Mouse (Mus musculus): ENCODE measurements around the gene Raver2. TPM values are rescaled to one million over a fixed set of nuclear protein-coding genes. Genes with fewer than 3 reads are reported as not detected.

The Raver2 gene
- polyA plus RNA-seq, 1 experiment, result not detected

DNA sequence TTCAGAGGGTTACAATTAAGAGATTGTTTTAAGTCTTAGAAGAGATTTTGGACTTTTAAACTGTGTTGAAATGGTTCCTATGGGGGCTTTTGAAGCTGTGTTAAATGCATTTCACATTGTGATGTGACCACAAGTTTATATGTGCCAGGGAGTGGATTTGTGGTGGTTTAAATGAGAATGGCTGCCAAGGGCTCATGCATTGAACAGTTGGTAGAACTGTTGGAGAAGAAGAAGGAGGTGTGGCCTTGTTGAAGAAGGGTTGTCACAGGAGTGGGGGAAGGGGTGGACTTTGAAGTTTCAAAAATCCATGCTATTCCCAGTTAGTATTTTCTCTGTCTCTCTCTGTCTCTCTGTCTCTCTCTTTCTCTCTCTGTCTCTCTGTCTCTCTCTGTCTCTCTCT, 24.6 kb upstream of the Raver2 start:
- no peak overlapping the region for H3K27ac ChIP-seq (ENCODE audit: insufficient read depth, low read depth, low read length)
- TF ChIP-seq POLR2A (IDR thresholded peaks at IDR 0.05; ENCODE audit: insufficient read depth, low read depth, low read length) (no peak), CTCF (IDR thresholded peaks at IDR 0.05; ENCODE audit: insufficient read depth, low read depth, low read length) (no peak)
- no peaks in the 10 kb centered on the region for H3K4me1 ChIP-seq (ENCODE audit: control insufficient read depth, insufficient read depth, low read length)
- H3K4me3 ChIP-seq (ENCODE audit: insufficient read depth, low read depth, low read length), result no peak overlapping the region

DNA sequence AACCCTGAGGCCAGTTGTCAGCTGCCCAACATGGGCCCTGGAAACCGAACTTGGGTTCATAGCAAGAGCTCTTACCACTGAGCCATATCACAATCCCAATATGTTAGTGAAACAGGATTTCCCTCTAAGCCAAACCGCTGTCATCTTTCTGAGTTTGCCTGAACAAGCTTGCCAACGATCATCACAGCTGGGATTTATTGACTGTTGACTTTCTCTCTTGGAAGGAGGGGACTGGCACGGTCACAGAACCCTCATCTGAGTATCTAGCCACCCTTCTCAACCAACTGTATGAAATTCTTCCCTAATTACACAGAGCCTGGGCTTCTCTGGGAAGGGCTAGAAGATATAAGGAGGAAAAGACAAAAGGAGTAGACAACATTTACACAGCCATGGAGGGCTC, 22.2 kb upstream of the Raver2 start:
- Histone ChIP-seq H3K27ac (ENCODE audit: insufficient read depth, low read depth, low read length) (no peak overlapping the region), H3K4me3 (ENCODE audit: insufficient read depth, low read depth, low read length) (no peak overlapping the region), H3K4me1 (ENCODE audit: control insufficient read depth, insufficient read depth, low read length) (no peaks in the 10 kb centered on the region)
- TF ChIP-seq CTCF (IDR thresholded peaks at IDR 0.05; ENCODE audit: insufficient read depth, low read depth, low read length) (no peak), POLR2A (IDR thresholded peaks at IDR 0.05; ENCODE audit: insufficient read depth, low read depth, low read length) (no peak)
- 82% methylated on average over 4 of the region's 4 CpGs for WGBS

DNA sequence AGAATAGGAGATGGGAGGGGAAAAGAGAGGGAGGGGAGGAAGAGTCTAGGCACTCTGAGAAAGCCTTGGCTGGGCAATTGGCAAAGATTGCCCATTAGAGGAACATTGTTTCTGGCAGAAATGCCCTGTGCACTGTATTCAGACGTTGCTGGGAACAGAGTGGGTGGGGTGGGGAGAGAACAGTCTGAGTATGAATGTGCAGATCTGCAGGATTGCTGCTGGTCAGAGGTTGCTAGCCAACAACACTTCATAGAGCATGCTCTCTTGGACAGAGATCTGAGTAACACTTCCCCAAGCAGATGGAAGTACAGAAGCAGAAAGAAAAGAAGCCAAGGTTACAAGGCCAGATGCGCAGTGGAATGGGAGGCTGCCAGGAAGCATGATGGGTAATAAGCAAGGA, 6.6 kb upstream of the Raver2 start:
- WGBS, result 37% methylated on average over 2 of the region's 2 CpGs
- Histone ChIP-seq H3K4me1 (ENCODE audit: control insufficient read depth, insufficient read depth, low read length) (peaks cover 3% of the 10 kb centered on the region), H3K4me3 (ENCODE audit: insufficient read depth, low read depth, low read length) (no peak overlapping the region), H3K27ac (ENCODE audit: insufficient read depth, low read depth, low read length) (no peak overlapping the region)
- TF ChIP-seq CTCF (IDR thresholded peaks at IDR 0.05; ENCODE audit: insufficient read depth, low read depth, low read length), result no peak
- no peak for TF ChIP-seq POLR2A (IDR thresholded peaks at IDR 0.05; ENCODE audit: insufficient read depth, low read depth, low read length)

DNA sequence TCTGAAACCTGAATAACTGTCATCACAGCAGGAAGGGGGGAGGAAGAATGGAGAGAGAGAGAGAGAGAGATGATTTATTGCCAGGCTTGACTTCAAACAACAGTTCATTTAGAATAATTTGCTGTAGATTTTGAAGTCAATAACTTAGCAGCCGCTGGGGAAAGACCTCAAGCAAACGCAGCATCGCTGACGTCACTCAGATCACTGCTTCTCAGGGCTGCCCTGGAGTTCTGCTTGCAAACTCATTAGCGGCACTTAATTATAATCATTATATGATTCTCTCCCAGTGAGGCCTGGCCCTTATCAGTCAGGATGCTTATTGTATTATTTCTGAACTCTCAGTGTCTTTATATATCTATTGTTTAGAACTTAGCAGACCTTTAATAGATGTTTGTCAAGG, 2.4 kb upstream of the Raver2 start:
- H3K4me3 ChIP-seq (ENCODE audit: insufficient read depth, low read depth, low read length), result no peak overlapping the region
- H3K4me1 ChIP-seq (ENCODE audit: control insufficient read depth, insufficient read depth, low read length), result peaks cover 14% of the 10 kb centered on the region
- TF ChIP-seq CTCF (IDR thresholded peaks at IDR 0.05; ENCODE audit: insufficient read depth, low read depth, low read length) (no peak), POLR2A (IDR thresholded peaks at IDR 0.05; ENCODE audit: insufficient read depth, low read depth, low read length) (no peak)
- 17% methylated on average over 5 of the region's 5 CpGs for WGBS
- no peak overlapping the region for H3K27ac ChIP-seq (ENCODE audit: insufficient read depth, low read depth, low read length)

DNA sequence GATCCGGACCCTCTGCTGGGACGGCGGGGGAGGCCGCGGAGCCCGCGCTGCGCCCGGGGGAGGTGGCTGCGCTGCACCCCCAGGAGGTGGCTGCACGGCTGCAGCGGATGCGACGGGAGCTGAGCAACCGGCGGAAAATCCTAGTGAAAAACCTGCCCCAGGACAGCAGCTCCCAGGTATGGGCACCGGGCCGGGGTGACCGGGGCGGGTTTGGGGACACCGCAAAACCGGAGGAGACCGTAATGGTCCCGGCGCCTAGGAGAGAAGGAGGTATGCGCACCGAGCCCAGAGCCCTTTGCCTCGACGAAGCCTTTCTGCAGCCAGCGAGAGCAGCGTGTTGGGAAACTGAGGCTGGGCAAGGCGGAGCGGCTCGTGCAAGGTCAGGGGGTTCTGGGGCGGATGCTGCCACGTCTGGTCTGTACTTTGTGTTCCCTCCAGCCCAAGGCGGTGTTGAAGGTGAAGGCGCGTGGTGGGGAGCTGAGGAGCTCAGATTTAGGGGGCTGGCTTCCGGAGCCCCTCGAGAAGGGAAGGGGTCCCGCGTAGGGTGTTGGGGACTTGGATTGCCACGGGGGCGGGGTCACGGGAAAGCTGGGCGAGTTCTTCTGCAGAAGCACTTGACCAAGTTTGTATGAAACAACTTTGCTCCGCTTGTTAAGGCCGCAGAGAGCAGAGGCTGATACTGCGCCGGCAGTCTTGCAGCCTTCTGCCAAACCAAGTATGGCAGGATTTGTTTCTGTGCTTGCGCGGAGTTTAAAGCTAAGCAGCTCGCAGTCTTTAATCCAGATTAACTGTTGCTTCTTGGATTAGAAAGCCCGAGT, 580 bp downstream of the Raver2 start:
- no peak overlapping the region for H3K27ac ChIP-seq (ENCODE audit: insufficient read depth, low read depth, low read length)
- TF ChIP-seq POLR2A (IDR thresholded peaks at IDR 0.05; ENCODE audit: insufficient read depth, low read depth, low read length) (no peak), CTCF (IDR thresholded peaks at IDR 0.05; ENCODE audit: insufficient read depth, low read depth, low read length) (no peak)
- WGBS, result 4% methylated on average over 55 of the region's 55 CpGs

DNA sequence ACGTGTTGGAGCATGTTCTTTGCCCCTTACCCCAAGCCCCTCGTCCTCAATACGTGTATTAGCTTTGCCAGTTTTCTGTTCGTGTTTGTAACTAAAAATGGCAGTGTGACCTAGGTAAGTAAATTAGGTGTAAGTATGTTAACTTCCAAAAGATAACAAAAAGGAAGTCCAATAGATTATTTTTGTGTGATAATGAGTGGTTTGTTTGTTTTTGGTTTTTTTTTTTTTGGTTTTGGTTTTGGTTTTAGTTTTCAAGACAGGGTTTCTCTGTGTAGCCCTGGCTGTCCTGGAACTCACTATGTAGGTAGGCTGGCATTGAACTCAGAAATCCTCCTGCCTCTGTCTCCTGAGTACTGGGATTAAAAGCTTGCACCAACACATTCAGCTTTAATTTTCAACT, 2.8 kb downstream of the Raver2 start:
- no peak overlapping the region for H3K27ac ChIP-seq (ENCODE audit: insufficient read depth, low read depth, low read length)
- WGBS, result 88% methylated on average over 4 of the region's 4 CpGs
- H3K4me1 ChIP-seq (ENCODE audit: control insufficient read depth, insufficient read depth, low read length), result peaks cover 14% of the 10 kb centered on the region
- TF ChIP-seq CTCF (IDR thresholded peaks at IDR 0.05; ENCODE audit: insufficient read depth, low read depth, low read length) (no peak), POLR2A (IDR thresholded peaks at IDR 0.05; ENCODE audit: insufficient read depth, low read depth, low read length) (no peak)
- H3K4me3 ChIP-seq (ENCODE audit: insufficient read depth, low read depth, low read length), result no peak overlapping the region

More for the DNA sequence above, 580 bp downstream of the Raver2 start:
- H3K4me3 ChIP-seq (ENCODE audit: insufficient read depth, low read depth, low read length), result peak overlapping the region; percentile 68
- peaks cover 14% of the 10 kb centered on the region for H3K4me1 ChIP-seq (ENCODE audit: control insufficient read depth, insufficient read depth, low read length)

DNA sequence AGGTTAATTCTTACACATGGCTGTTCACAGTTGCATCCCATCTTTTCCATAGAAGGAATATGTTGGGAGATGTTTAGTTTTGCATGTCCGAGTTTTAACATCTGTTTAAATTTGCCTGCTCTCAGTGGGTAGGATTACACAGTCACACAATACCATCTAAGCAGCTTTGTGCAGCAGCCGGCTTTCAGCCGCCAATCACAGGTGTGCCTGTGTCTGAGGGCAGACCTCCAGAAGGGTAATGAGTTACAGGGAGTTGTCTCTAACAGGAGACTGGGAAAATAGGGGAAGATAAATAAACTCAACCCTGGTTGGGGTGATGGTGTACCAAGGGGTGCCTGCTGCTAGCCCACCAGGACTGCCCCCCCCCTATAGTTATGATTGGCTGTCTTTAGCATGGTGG, 7.6 kb downstream of the Raver2 start:
- H3K4me1 ChIP-seq (ENCODE audit: control insufficient read depth, insufficient read depth, low read length), result no peaks in the 10 kb centered on the region
- no peak for TF ChIP-seq POLR2A (IDR thresholded peaks at IDR 0.05; ENCODE audit: insufficient read depth, low read depth, low read length)
- no peak for TF ChIP-seq CTCF (IDR thresholded peaks at IDR 0.05; ENCODE audit: insufficient read depth, low read depth, low read length)
- WGBS, result 42% methylated on average over 3 of the region's 3 CpGs
- H3K4me3 ChIP-seq (ENCODE audit: insufficient read depth, low read depth, low read length), result no peak overlapping the region
- H3K27ac ChIP-seq (ENCODE audit: insufficient read depth, low read depth, low read length), result no peak overlapping the region

DNA sequence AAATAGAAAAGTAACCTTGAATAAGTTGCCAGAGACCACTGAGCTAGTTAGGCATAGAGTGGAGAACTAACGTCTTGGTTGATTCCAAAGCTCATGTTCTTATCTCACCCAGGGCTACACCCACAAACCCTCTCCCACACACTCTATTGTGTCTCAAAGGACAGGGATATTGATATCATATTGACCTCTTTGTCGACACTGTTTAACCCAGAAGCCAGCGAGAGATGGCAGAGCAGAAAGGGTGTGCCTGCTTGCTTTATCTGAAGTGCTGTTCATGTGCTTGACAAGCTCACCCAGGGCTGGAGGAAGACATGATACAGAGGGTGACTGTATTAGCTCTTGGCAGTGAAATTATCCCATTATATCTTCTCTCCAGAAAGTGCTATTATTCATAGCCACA, 11.2 kb downstream of the Raver2 start:
- Histone ChIP-seq H3K4me1 (ENCODE audit: control insufficient read depth, insufficient read depth, low read length) (peaks cover 3% of the 10 kb centered on the region), H3K27ac (ENCODE audit: insufficient read depth, low read depth, low read length) (no peak overlapping the region), H3K4me3 (ENCODE audit: insufficient read depth, low read depth, low read length) (no peak overlapping the region)
- 88% methylated on average over 3 of the region's 3 CpGs for WGBS
- no peak for TF ChIP-seq CTCF (IDR thresholded peaks at IDR 0.05; ENCODE audit: insufficient read depth, low read depth, low read length)

DNA sequence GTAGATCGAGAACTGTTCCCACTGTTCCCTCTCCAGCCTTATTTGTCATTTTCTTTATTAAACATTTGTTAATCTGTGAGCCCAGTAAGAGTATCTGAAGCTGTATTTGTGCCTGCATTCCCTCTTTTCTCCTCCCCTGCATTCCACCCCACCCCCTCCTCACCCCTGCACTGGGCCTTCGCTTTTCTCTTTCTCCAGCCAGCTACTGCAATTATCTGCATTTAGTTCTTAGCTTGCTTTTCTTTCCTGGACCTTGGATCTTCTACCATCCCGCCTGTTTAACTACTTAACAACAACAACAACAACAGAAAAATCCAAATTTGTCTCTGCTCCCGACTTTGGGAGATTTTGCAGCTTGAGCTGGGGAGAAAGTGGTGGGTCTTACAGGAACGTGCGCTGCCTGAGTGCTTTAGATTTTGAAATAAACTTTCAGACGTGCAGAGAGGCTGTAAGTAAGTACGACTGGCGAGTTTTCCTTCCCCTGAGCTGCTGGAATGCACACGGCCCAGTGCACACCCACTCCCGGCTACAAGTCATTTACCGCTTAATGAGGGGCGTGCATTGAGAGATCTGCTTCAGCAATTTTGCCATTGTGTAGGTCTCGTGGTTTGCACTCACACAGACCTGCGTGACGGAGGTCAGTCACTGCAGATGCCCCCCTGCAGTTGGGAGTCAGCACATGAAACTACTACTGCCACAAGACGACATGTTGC, 13.5 kb downstream of the Raver2 start:
- Histone ChIP-seq H3K27ac (ENCODE audit: insufficient read depth, low read depth, low read length) (no peak overlapping the region), H3K4me3 (ENCODE audit: insufficient read depth, low read depth, low read length) (no peak overlapping the region), H3K4me1 (ENCODE audit: control insufficient read depth, insufficient read depth, low read length) (peaks cover 3% of the 10 kb centered on the region)
- TF ChIP-seq CTCF (IDR thresholded peaks at IDR 0.05; ENCODE audit: insufficient read depth, low read depth, low read length) (no peak), POLR2A (IDR thresholded peaks at IDR 0.05; ENCODE audit: insufficient read depth, low read depth, low read length) (no peak)
- WGBS, result 48% methylated on average over 17 of the region's 17 CpGs
